Mouse (Mus musculus) MEL (cell line): ENCODE data around the gene Ift52. TPM values are rescaled to one million over a fixed set of nuclear protein-coding genes. Genes with fewer than 3 reads are reported as not detected.

Experiments
- DNase-seq: peaks from one replicate; pipeline ENCODE4 v3.0.0; 2011; ENCODE audit warnings: low read depth, low spot score
- H3K27ac ChIP-seq: 2 replicates; pipeline ENCODE4 v1.5.1; 2012; ENCODE audit warnings: low read depth, mild to moderate bottlenecking, control low read depth, low read length, moderate library complexity; ENCODE audit not compliant: control insufficient read depth
- H3K27me3 ChIP-seq, 2 experiments: fragments of 150-350 bp in 1 of 2; sonication (generic) in 1 of 2; 2 replicates each; pipeline ENCODE4 v1.6.1; 2012; ENCODE audit warnings: low read length in 2 of 2, mild to moderate bottlenecking in 2 of 2, improper control_type of control experiment in 1 of 2, moderate library complexity in 1 of 2; ENCODE audit not compliant: insufficient read depth in 2 of 2, control insufficient read depth in 1 of 2
- H3K36me3 ChIP-seq, 2 experiments: 2 replicates each; pipeline ENCODE4 v1.6.1; 2012 to 2014; ENCODE audit warnings: low read length in 2 of 2, improper control_type of control experiment in 1 of 2, inconsistent platforms in 1 of 2, mild to moderate bottlenecking in 1 of 2; ENCODE audit not compliant: insufficient read depth in 2 of 2, control insufficient read depth in 1 of 2
- H3K4me1 ChIP-seq, 2 experiments: fragments of 150-350 bp in 1 of 2; sonication (generic) in 1 of 2; 2 replicates each; pipeline ENCODE4 v1.6.1; 2012; ENCODE audit warnings: low read length in 2 of 2, improper control_type of control experiment in 1 of 2, mild to moderate bottlenecking in 1 of 2; ENCODE audit not compliant: insufficient read depth in 2 of 2, control insufficient read depth in 1 of 2
- H3K4me3 ChIP-seq, 2 experiments: fragments of 150-350 bp in 1 of 2; sonication (generic) in 1 of 2; 2 replicates each; pipeline ENCODE4 v1.5.1; 2012; ENCODE audit warnings: low read depth in 2 of 2, low read length in 2 of 2, mild to moderate bottlenecking in 2 of 2, moderate library complexity in 2 of 2, control low read depth in 1 of 2, improper control_type of control experiment in 1 of 2; ENCODE audit not compliant: control insufficient read depth in 1 of 2, insufficient read depth in 1 of 2
- H3K79me2 ChIP-seq: 2 replicates; pipeline ENCODE4 v1.6.1; 2012; ENCODE audit warnings: mild to moderate bottlenecking, low read length, moderate library complexity; ENCODE audit not compliant: control insufficient read depth, poor library complexity, insufficient read depth
- H3K9ac ChIP-seq: 2 replicates; pipeline ENCODE4 v1.6.1; 2012; ENCODE audit warnings: low read depth, mild to moderate bottlenecking, control low read depth, low read length, moderate library complexity; ENCODE audit not compliant: control insufficient read depth, poor library complexity, severe bottlenecking
- H3K9me3 ChIP-seq: fragments of 150-350 bp; sonication (generic); replicated peaks from 2 replicates; pipeline ENCODE4 v1.6.1; 2012; ENCODE audit warnings: mild to moderate bottlenecking, low read length, improper control_type of control experiment, moderate library complexity; ENCODE audit not compliant: insufficient read depth
- CTCF ChIP-seq, 3 experiments: IDR thresholded peaks in 2 of 3; conservative IDR thresholded peaks in 1 of 3; 2 replicates each; pipeline ENCODE4 v1.5.1; 2011 to 2012; ENCODE audit warnings: low read length in 3 of 3, low read depth in 2 of 3, mild to moderate bottlenecking in 2 of 3, improper control_type of control experiment in 1 of 3, inconsistent platforms in 1 of 3, mixed read lengths in 1 of 3, moderate library complexity in 1 of 3; ENCODE audit not compliant: control insufficient read depth in 1 of 3, insufficient read depth in 1 of 3, poor library complexity in 1 of 3, severe bottlenecking in 1 of 3
- E2F4 ChIP-seq: IDR thresholded peaks from 2 replicates; pipeline ENCODE4 v1.6.1; 2011; ENCODE audit warnings: low read depth, low read length, improper control_type of control experiment, borderline replicate concordance
- ELF1 ChIP-seq: IDR thresholded peaks from 2 replicates; pipeline ENCODE4 v1.6.1; 2014; ENCODE audit warnings: low read depth, mild to moderate bottlenecking, inconsistent platforms, low read length, improper control_type of control experiment, moderate library complexity
- ETS1 ChIP-seq: IDR thresholded peaks from 2 replicates; pipeline ENCODE4 v1.6.1; 2012; ENCODE audit warnings: low read depth, mild to moderate bottlenecking, inconsistent platforms, low read length, improper control_type of control experiment, moderate library complexity
- GABPA ChIP-seq: IDR thresholded peaks from 2 replicates; pipeline ENCODE4 v1.6.1; 2012; ENCODE audit warnings: low read depth, mild to moderate bottlenecking, inconsistent platforms, low read length, improper control_type of control experiment, moderate library complexity
- HCFC1 ChIP-seq: IDR thresholded peaks from 2 replicates; pipeline ENCODE4 v1.6.1; 2012; ENCODE audit warnings: low read depth, mild to moderate bottlenecking, inconsistent platforms, low read length, improper control_type of control experiment, moderate library complexity
- JUND ChIP-seq: IDR thresholded peaks from 2 replicates; pipeline ENCODE4 v1.6.1; 2011; ENCODE audit warnings: low read depth, mild to moderate bottlenecking, improper control_type of control experiment, low read length
- KAT2A ChIP-seq: conservative IDR thresholded peaks from 2 replicates; pipeline ENCODE4 v1.6.1; 2012; ENCODE audit warnings: low read depth, low read length, improper control_type of control experiment, inconsistent platforms
- MAZ ChIP-seq: IDR thresholded peaks from 2 replicates; pipeline ENCODE4 v1.6.1; 2012; ENCODE audit warnings: low read depth, mild to moderate bottlenecking, inconsistent platforms, low read length, improper control_type of control experiment
- MXI1 ChIP-seq: IDR thresholded peaks from 2 replicates; pipeline ENCODE4 v1.6.1; 2011; ENCODE audit warnings: mild to moderate bottlenecking, low read depth, low read length, improper control_type of control experiment
- MYB ChIP-seq: IDR thresholded peaks from 2 replicates; pipeline ENCODE4 v1.6.1; 2011; ENCODE audit warnings: mild to moderate bottlenecking, low read depth, low read length, improper control_type of control experiment
- MYC ChIP-seq: IDR thresholded peaks from 2 replicates; pipeline ENCODE4 v1.6.1; 2011; ENCODE audit warnings: low read depth, mild to moderate bottlenecking, low read length, improper control_type of control experiment, moderate library complexity
- NELFE ChIP-seq: IDR thresholded peaks from 2 replicates; pipeline ENCODE4 v1.6.1; 2011; ENCODE audit warnings: low read depth, low read length, improper control_type of control experiment
- NRF1 ChIP-seq: IDR thresholded peaks from 2 replicates; pipeline ENCODE4 v1.6.1; 2014; ENCODE audit warnings: low read depth, mild to moderate bottlenecking, inconsistent platforms, low read length, improper control_type of control experiment, moderate library complexity; ENCODE audit not compliant: poor library complexity, insufficient read depth, severe bottlenecking
- POLR2A ChIP-seq, 2 experiments: IDR thresholded peaks; 2 replicates each; pipeline ENCODE4 v1.6.1; 2011 to 2012; ENCODE audit warnings: low read length in 2 of 2, mild to moderate bottlenecking in 2 of 2, control low read depth in 1 of 2, improper control_type of control experiment in 1 of 2, low read depth in 1 of 2, moderate library complexity in 1 of 2; ENCODE audit not compliant: control insufficient read depth in 1 of 2, insufficient read depth in 1 of 2, poor library complexity in 1 of 2
- POLR2AphosphoS2 ChIP-seq: IDR thresholded peaks from 2 replicates; pipeline ENCODE4 v1.6.1; 2011; ENCODE audit warnings: low read length, improper control_type of control experiment
- RAD21 ChIP-seq: IDR thresholded peaks from 2 replicates; pipeline ENCODE4 v1.6.1; 2011; ENCODE audit warnings: mild to moderate bottlenecking, low read depth, low read length, improper control_type of control experiment
- RCOR1 ChIP-seq: IDR thresholded peaks from 2 replicates; pipeline ENCODE4 v1.6.1; 2012; ENCODE audit warnings: low read depth, mild to moderate bottlenecking, inconsistent platforms, low read length, improper control_type of control experiment
- SIN3A ChIP-seq: IDR thresholded peaks from 2 replicates; pipeline ENCODE4 v1.6.1; 2012; ENCODE audit warnings: low read length, improper control_type of control experiment, inconsistent platforms
- SMC3 ChIP-seq: IDR thresholded peaks from 2 replicates; pipeline ENCODE4 v1.6.1; 2011; ENCODE audit warnings: low read depth, low read length, improper control_type of control experiment
- TAL1 ChIP-seq: IDR thresholded peaks from 2 replicates; pipeline ENCODE4 v1.6.1; 2012; ENCODE audit warnings: mild to moderate bottlenecking, inconsistent platforms, low read length, moderate library complexity, mixed read lengths
- TBP ChIP-seq: IDR thresholded peaks from 2 replicates; pipeline ENCODE4 v1.8.0; 2011; ENCODE audit warnings: low read depth, low read length, improper control_type of control experiment
- TCF12 ChIP-seq: IDR thresholded peaks from 2 replicates; pipeline ENCODE4 v1.6.1; 2014; ENCODE audit warnings: low read depth, mild to moderate bottlenecking, inconsistent platforms, low read length, improper control_type of control experiment, moderate library complexity
- UBTF ChIP-seq: IDR thresholded peaks from 2 replicates; pipeline ENCODE4 v1.6.1; 2012; ENCODE audit warnings: low read depth, mild to moderate bottlenecking, inconsistent platforms, low read length, improper control_type of control experiment, moderate library complexity, borderline replicate concordance; ENCODE audit not compliant: insufficient read depth
- USF1 ChIP-seq: IDR thresholded peaks from 2 replicates; pipeline ENCODE4 v1.6.1; 2014; ENCODE audit warnings: low read depth, mild to moderate bottlenecking, inconsistent platforms, low read length, improper control_type of control experiment, moderate library complexity
- USF2 ChIP-seq, 2 experiments: IDR thresholded peaks; 2 replicates each; pipeline ENCODE4 v1.6.1; 2011 to 2012; ENCODE audit warnings: improper control_type of control experiment in 2 of 2, low read length in 2 of 2, borderline replicate concordance in 1 of 2, inconsistent platforms in 1 of 2, low read depth in 1 of 2, mild to moderate bottlenecking in 1 of 2; ENCODE audit not compliant: insufficient read depth in 1 of 2
- ZC3H11A ChIP-seq: IDR thresholded peaks from 2 replicates; pipeline ENCODE4 v1.6.1; 2012; ENCODE audit warnings: low read depth, mild to moderate bottlenecking, inconsistent platforms, low read length, improper control_type of control experiment
- ZKSCAN1 ChIP-seq: IDR thresholded peaks from 2 replicates; pipeline ENCODE4 v1.6.1; 2012; ENCODE audit warnings: low read depth, mild to moderate bottlenecking, inconsistent platforms, low read length, improper control_type of control experiment, moderate library complexity
- ZMIZ1 ChIP-seq: IDR thresholded peaks from 2 replicates; pipeline ENCODE4 v1.6.1; 2012; ENCODE audit warnings: low read depth, mild to moderate bottlenecking, inconsistent platforms, low read length, improper control_type of control experiment, moderate library complexity
- ZNF384 ChIP-seq: IDR thresholded peaks from 2 replicates; pipeline ENCODE4 v1.6.1; 2012; ENCODE audit warnings: low read depth, mild to moderate bottlenecking, inconsistent platforms, low read length, improper control_type of control experiment
- polyA plus RNA-seq, 2 experiments: library from polyadenylated mRNA; stranded (reverse) in 1 of 2; unstranded in 1 of 2; fragments of >175 nt in 1 of 2; fragments of >200 nt in 1 of 2; gene quantifications; 2 replicates each; pipeline versions ENCODE4 v1.2.1 to v1.2.4; 2012; ENCODE audit warnings: low replicate concordance in 2 of 2, low read depth in 1 of 2; ENCODE audit not compliant: insufficient read length in 2 of 2, insufficient read depth in 1 of 2, missing spikeins in 1 of 2
- total RNA-seq: library from RNA; depleted of rRNA; stranded (reverse); fragments of 300-350 nt; gene quantifications from 2 replicates; pipeline ENCODE4 v1.2.3, GENCODE M21; 2012

Ift52 gene
- total and polyA plus RNA-seq, 3 experiments, result 10.9 to 32.7 TPM; not detected in 1

GRCm38 (mm10) chr2:163049116-163049515 lies 32.0 kb downstream of the Ift52 start:
- Histone ChIP-seq H3K4me3 (no peak overlapping the region), H3K9ac (no peak overlapping the region), H3K9me3 (no peaks in the 10 kb centered on the region), H3K4me1 (peaks cover 0 to 5% of the 10 kb centered on the region in 2 experiments; a peak in 1 of 4 replicates), H3K79me2 (no peaks in the 10 kb centered on the region), H3K27me3 (no peaks in the 10 kb centered on the region), H3K36me3 (peaks cover 1 to 3% of the 10 kb centered on the region in 2 experiments; a peak in 2 of 4 replicates), H3K27ac (no peak overlapping the region)
- DNase-seq, result peak; percentile 45
- TF ChIP-seq ETS1, result no peak
- TF ChIP-seq RAD21, result no peak
- TF ChIP-seq E2F4, result no peak
- no peak for TF ChIP-seq POLR2AphosphoS2
- TF ChIP-seq KAT2A, result no peak
- TF ChIP-seq USF1, result no peak
- TF ChIP-seq MYB, result no peak
- no peak for TF ChIP-seq RCOR1
- TF ChIP-seq ZKSCAN1, result no peak
- TF ChIP-seq ZNF384, result no peak
- no peak for TF ChIP-seq MXI1
- no peak for TF ChIP-seq HCFC1
- TF ChIP-seq JUND, result no peak
- TF ChIP-seq NELFE, result no peak
- TF ChIP-seq SMC3, result no peak
- no peak for TF ChIP-seq MAZ
- no peak for TF ChIP-seq ZMIZ1
- TF ChIP-seq POLR2A (IDR thresholded peaks at IDR 0.05; ENCODE audit: control insufficient read depth in 1 of 2, insufficient read depth in 1 of 2, low read depth in 1 of 2, low read length in 2 of 2, poor library complexity in 1 of 2), result no peak

DNA sequence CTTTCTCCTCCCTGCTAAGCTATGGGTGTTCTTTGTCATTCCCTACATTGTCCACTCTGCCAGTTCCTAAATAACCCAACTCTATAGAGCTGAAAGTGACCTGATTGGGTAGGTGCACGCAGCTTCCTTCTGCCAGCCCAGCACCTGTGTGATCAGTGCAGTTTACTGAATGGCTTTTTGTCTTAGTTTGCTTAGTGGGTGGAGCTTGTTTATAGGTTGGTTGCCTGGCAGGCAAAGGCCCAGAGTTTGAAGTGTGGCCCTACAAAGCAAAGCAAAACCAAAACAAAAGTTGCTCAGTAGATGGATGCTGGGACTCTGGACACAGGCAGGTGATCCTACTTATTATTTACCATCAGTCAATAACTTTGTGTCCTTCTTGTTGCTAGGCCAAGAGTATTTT lies 34.5 kb downstream of the Ift52 start:
- peaks cover 0 to 15% of the 10 kb centered on the region in 2 experiments; a peak in 2 of 4 replicates for H3K4me1 ChIP-seq
- H3K9ac ChIP-seq, result no peak overlapping the region
- no peak overlapping the region for H3K27ac ChIP-seq
- no peaks in the 10 kb centered on the region for H3K27me3 ChIP-seq
- no peak for DNase-seq
- H3K4me3 ChIP-seq, result no peak overlapping the region
- H3K9me3 ChIP-seq, result no peaks in the 10 kb centered on the region
- H3K79me2 ChIP-seq, result peaks cover 23% of the 10 kb centered on the region
- H3K36me3 ChIP-seq, result peaks cover 0 to 12% of the 10 kb centered on the region in 2 experiments; a peak in 2 of 4 replicates
- no peak for TF ChIP-seq ELF1
- TF ChIP-seq ZC3H11A, result no peak
- no peak for TF ChIP-seq USF2 (IDR thresholded peaks at IDR 0.05; ENCODE audit: borderline replicate concordance in 1 of 2, insufficient read depth in 1 of 2, low read depth in 1 of 2, low read length in 2 of 2)
- no peak for TF ChIP-seq CTCF (IDR thresholded peaks at IDR 0.05 in 2 of 3, conservative IDR thresholded peaks at IDR 0.05 in 1 of 3; ENCODE audit: control insufficient read depth in 1 of 3, insufficient read depth in 1 of 3, low read depth in 2 of 3, low read length in 3 of 3, poor library complexity in 1 of 3, severe bottlenecking in 1 of 3)
- TF ChIP-seq TAL1, result no peak
- TF ChIP-seq GABPA, result no peak
- no peak for TF ChIP-seq UBTF
- TF ChIP-seq TBP, result no peak
- no peak for TF ChIP-seq TCF12
- no peak for TF ChIP-seq NRF1
- no peak for TF ChIP-seq POLR2A (IDR thresholded peaks at IDR 0.05; ENCODE audit: control insufficient read depth in 1 of 2, insufficient read depth in 1 of 2, low read depth in 1 of 2, low read length in 2 of 2, poor library complexity in 1 of 2)
- no peak for TF ChIP-seq MXI1
- TF ChIP-seq MYC, result no peak
- no peak for TF ChIP-seq ZMIZ1
- no peak for TF ChIP-seq POLR2AphosphoS2
- TF ChIP-seq SIN3A, result no peak
- TF ChIP-seq RAD21, result no peak
